Mouse (Mus musculus): ENCODE data around the gene Rps23.

DNA sequence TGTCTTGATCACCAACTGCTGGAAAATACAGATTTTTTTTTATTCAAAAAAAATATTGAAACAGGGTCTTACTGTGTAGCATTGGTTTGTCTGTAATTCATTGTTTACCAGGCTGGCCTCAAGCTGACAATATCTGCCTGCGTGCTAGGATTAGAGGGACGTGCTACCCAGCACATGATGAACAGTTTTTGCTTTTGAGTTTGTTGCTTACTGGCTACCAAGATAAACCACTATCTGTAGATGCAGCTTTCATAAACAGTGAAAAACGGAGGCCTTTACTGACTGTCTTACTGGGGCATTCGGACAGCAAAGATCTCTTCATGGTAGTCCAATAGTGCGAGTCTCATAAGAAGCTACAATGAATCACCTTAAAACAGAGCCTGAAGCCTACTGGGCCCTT is 32.6 kb upstream of the Rps23 start:
- TF ChIP-seq CTCF (conservative IDR thresholded peaks at IDR 0.05; ENCODE audit: low read length) (no peak), NANOG (IDR thresholded peaks at IDR 0.05; ENCODE audit: borderline replicate concordance, low read length) (no peak)

All from E14TG2a.4 (cell line).